Mouse (Mus musculus) v-Abl transformed pro-B cells (cell line): ENCODE measurements at regions not wholly inside any gene's neighbourhood (a gene's known extent, or its start where the extent isn't known, plus 50 kb on each side); places are given as distances from the start of the nearest gene placed in this dataset.

Source experiments
- in situ Hi-C, 2 experiments: fragments of 400-800 bp; cut with MboI; formaldehyde crosslinking; loops; one replicate each; pipeline ENCODE4 v1.15.1; 2025; ENCODE audit not compliant: unreplicated experiment in 2 of 2

- in situ Hi-C loops = no loop called here
These were observed 131.7 kb downstream of the Fbxo8 start for GRCm38 (mm10) chr8:56682564-56682963.

- in situ Hi-C loops = no loop called here
These were observed 133.5 kb downstream of the Fbxo8 start for GRCm38 (mm10) chr8:56684352-56684751.

DNA sequence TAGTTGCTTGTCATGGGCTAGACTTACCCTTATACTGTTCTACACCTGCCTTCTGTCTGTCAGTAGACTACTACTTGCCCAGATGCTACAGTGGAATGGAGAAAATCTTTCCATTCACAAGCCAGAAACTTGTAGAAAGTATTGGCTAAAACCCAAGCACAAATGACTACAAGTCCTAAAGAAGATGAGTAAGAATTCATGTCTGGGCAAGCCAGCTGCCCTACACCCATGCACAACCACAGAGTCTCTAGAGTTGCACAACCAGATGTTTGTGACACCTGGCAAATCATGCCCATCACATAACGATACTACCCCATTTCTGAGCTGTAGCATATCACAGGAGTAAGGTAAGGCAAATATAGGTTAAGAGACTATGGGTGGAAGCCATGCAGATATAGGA lies 144.5 kb downstream of the Fbxo8 start:
- in situ Hi-C loops = no loop called here

DNA sequence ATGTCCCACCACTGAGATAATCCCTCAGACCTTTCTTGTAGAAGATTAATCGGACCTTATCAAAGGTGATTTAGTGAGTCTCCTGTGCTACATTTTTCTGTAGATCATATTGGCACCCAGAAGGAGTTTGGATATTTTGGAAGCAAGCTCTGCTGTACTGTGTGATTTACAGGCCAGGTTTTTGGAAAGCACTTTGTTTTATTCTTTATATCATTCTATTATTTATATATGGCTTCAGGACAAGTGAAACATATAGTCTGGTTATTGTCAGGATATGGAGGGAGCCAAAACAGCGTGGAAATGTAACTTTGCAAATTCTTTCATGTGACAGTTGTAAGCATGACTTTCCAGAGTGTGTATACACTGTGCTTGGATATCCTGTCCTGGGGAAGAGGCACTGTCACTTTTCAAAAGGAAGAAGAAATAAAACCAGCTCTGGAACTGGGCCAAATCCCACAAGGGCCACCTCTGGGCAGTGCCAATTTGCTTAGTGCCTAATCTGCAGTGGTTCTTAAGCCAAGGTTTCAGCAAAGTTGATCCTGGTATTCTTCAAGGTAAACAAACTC lies 149.8 kb downstream of the Fbxo8 start:
- in situ Hi-C loops = no loop called here

GRCm38 (mm10) chr8:56706377-56706776 lies 155.5 kb downstream of the Fbxo8 start:
- in situ Hi-C loops = no loop called here

DNA sequence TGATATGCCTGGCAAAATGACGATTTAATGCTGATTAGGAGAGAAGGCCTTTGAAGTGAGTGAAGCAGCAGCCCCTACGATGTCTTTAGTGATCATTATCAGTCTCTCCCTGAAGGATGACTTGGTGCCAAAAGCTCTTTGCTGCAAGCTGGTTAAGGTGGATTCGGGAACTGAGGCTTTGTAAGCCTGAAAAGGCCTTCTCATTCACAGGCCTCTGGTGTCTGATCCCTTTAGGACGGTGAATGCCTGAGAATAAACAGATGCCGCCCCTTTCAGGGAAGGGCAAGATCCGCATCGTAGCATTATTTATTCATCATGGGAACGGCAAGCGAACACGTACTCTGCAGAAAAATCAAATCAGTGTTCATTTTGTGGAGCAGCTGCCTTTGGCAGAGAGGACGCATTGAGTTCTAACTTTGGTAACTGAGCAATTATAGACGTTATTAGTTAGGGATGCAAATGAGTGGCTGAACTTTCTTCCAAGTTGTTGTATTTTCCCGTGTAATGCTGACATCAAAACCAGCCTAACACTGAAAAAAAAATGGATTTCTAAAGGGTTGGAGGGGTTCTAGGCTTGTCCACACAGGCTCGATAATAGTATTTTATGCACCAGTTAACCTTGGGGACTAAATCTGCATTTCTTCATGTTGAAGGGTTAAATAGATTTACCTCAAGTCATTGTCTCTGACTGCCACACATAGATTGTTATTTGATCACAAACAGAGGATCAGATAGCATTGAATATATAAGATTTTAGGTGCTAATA lies 156.2 kb downstream of the Fbxo8 start:
- in situ Hi-C loops = no loop called here

GRCm38 (mm10) chr8:56720001-56720400 lies 169.1 kb downstream of the Fbxo8 start:
- in situ Hi-C loops = no loop called here

GRCm38 (mm10) chr8:56722473-56723236 lies 171.8 kb downstream of the Fbxo8 start:
- in situ Hi-C loops = no loop called here

GRCm38 (mm10) chr8:56724607-56725006 lies 173.7 kb downstream of the Fbxo8 start:
- in situ Hi-C loops = no loop called here

DNA sequence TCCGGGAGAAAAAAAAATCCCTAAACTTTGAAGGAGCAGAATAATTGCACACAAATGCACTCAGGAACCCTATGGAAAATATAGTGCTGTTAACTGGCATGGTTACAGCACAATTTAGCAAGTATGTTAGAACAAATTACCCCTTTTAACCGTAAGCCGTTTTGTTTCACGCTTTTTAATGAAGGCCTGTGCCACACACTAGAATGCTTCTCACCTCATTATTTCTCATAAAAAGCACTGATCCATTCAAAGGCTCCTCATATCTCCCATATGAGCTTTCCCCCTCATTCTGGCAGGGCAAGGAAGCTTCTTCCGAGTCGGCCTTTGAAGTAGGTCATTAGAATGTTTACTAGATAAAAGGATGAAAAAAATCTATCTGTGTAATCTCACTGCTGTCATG lies 182.4 kb downstream of the Fbxo8 start:
- in situ Hi-C loops = no loop called here

DNA sequence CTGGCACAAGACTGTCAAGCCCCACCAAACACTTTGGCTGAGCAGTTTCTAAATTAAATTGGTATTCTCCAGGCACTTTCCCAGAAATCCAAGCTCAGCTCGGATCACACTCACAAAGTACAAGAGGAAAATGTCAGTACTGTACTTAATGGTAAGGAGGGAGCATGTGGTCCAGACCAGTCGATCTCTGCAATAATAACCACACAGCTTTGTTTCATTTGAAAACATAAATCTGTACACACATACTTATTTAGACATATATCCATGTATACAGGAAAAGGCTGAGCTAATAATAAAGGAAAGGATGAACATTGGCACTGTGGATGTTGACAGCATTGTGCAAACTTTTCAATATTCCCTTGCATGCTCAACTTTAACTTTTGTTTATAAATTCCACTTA lies 184.1 kb downstream of the Fbxo8 start:
- in situ Hi-C loops = no loop called here

DNA sequence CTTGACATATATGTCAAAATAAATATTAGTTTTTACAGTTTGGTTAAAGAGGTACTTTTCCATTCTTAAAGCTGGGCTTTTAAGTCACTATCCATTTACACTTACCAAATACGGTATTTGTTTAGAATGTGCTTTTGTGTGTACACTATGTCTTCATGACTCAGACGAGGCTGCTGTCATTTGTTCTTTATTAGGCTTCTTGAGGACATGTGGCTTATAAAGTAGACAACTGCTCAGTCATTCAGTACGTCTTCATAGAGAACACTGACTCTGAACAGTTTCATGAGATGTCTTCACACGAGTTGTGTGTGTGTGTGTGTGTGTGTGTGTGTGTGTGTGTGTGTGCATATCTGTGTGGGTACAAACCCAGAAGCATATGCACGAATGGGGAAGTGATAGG lies 216.1 kb downstream of the Fbxo8 start:
- in situ Hi-C loops = no loop called here

DNA sequence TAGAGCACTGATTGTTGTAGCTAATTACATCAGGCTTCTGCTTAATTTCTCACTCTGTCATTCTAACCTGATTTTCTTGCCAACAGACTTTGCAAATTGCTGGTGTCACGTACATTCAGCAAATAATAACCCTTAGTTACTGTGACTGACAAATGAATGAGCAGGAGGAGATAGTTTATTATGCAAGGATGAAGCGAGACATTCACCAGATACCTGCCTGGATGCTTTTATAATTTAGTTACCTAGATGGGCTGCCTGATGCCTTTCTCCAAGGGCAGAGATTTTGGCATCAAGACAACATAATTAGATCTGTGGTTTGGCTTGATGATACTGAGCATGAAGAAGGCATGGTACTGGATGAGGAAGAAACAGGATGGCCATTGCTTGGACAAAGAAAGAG lies 233.6 kb downstream of the Fbxo8 start:
- in situ Hi-C loops = loop anchor here in 1 of 2 experiments (5.0 kb wide), 1 partner anchor 48 kb away; no protein-coding TSS in a partner anchor

GRCm38 (mm10) chr8:56789549-56790270 lies 238.8 kb downstream of the Fbxo8 start:
- in situ Hi-C loops = no loop called here

GRCm38 (mm10) chr8:56832651-56833050 lies 281.8 kb downstream of the Fbxo8 start:
- in situ Hi-C loops = loop anchor here in 1 of 2 experiments (5.0 kb wide), 1 partner anchor 50 kb away; no protein-coding TSS in a partner anchor

DNA sequence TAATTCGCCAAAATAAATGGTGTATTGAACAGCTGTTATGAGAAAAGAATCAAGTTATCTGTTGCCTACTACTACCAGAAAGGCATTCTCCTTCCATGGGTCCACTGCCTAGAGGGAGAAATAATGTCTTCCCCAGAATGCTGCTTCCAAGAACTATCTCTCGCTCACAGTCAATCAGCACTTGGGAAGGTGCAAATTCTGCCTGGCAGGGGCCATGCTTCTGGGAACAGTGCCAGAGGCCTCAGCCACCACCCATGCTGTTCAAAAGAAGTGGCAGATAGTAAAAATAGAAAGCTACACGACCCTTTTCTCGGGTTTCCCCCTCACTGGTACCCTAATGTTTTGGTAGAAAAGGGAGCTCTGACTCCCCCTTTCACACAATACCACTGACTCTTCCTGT lies 282.2 kb downstream of the Fbxo8 start:
- in situ Hi-C loops = loop anchor here in 1 of 2 experiments (5.0 kb wide), 1 partner anchor 51 kb away; no protein-coding TSS in a partner anchor

GRCm38 (mm10) chr8:56883449-56883848 lies 332.6 kb downstream of the Fbxo8 start:
- in situ Hi-C loops = no loop called here

- in situ Hi-C loops = no loop called here
These were observed 333.3 kb downstream of the Fbxo8 start for GRCm38 (mm10) chr8:56884195-56884594.

GRCm38 (mm10) chr8:56893638-56894037 lies 342.7 kb downstream of the Fbxo8 start:
- in situ Hi-C loops = no loop called here

- in situ Hi-C loops = no loop called here
These were observed 364.5 kb downstream of the Fbxo8 start for GRCm38 (mm10) chr8:56915362-56915761.

DNA sequence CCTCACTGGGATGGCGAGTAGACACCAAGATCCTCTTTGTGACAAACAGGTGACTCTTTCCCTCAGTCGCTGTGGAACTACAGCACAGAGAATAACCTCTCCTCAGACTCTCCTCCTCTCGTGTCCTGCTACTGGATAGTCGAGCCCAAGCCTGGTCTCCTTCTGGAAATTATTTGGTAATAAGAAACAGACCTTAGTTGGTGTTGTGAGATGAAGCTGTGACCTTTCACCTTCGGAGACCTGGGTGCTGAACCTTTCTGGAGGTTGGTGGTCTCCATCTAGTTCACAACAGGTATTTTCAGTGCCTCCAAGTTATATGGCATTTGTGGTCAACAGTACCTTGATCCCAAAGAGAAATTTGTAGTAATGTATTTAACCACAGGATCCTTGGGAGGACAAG lies 365.1 kb downstream of the Fbxo8 start:
- in situ Hi-C loops = no loop called here
